Comparison of ENCODE assay signal across 8 mouse cellular contexts in the genomic region with DNA sequence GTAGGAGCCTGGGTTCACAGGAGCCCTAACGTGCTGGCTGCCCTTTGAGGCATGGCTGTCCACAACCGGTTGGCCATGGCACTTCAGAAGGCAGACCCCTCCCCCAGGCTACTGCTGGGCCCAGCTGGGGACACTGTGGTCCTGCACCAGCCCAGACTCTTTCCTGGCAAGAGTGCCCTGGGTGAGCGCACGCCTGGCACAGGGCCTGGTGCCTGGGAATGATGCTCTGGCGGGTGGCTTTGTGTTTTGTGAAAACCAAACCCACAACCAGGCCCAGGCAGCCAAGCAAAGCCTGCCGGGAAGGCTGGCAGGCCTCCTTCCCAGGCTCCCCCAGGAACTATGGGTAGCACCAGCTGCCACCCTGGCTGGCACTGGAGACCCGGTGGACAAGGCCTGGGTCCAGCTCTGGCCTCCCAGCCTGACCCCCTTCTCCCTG.
DNase-seq lines count a peak whose midpoint lies in the region; ATAC-seq lines count a peak whose summit lies in the region.

No protein-coding gene starts in this region.

- peaks cover 12% of the 10 kb centered on the region for H3K9me3 ChIP-seq in liver, embryonic 13.5 days (replicated peaks)
- H3K9me3 ChIP-seq in embryonic facial prominence, embryonic 15.5 days (replicated peaks): no peaks in the 10 kb centered on the region
- no peaks in the 10 kb centered on the region for H3K9me3 ChIP-seq in heart, embryonic 13.5 days
- no peaks in the 10 kb centered on the region for H3K9me3 ChIP-seq in intestine, embryonic 15.5 days

- ATAC-seq in liver, embryonic 13.5 days (ENCODE audit: low read depth): no peak
- peak; percentile 56 for ATAC-seq in embryonic facial prominence, embryonic 15.5 days (ENCODE audit: insufficient number of reproducible peaks, low FRiP score, low TSS enrichment, low read depth)
- no peak for ATAC-seq in heart, embryonic 13.5 days (ENCODE audit: extremely low read depth, insufficient number of reproducible peaks, low FRiP score, low TSS enrichment)
- ATAC-seq in intestine, embryonic 15.5 days: no peak
- ATAC-seq in megakaryocyte, adult 5-6 weeks (ENCODE audit: poor library complexity, severe bottlenecking): no peak

- peak overlapping the region; percentile 36; the same call in 1 of the 2 replicates for H3K9ac ChIP-seq in liver, embryonic 13.5 days
- H3K9ac ChIP-seq in embryonic facial prominence, embryonic 15.5 days: no peak overlapping the region
- 0 out of 2 replicates have a peak overlapping the region, but pooled peaks have one; percentile 17 for H3K9ac ChIP-seq in heart, embryonic 13.5 days
- no peak overlapping the region for H3K9ac ChIP-seq in intestine, embryonic 15.5 days

- H3K27ac ChIP-seq in liver, embryonic 13.5 days: no peak overlapping the region
- 0 out of 2 replicates have a peak overlapping the region, but pooled peaks have one; percentile 11 for H3K27ac ChIP-seq in embryonic facial prominence, embryonic 15.5 days (replicated peaks)
- H3K27ac ChIP-seq in heart, embryonic 13.5 days (replicated peaks): no peak overlapping the region
- H3K27ac ChIP-seq in intestine, embryonic 15.5 days: no peak overlapping the region

- no peaks in the 10 kb centered on the region for H3K36me3 ChIP-seq in liver, embryonic 13.5 days
- H3K36me3 ChIP-seq in embryonic facial prominence, embryonic 15.5 days: no peaks in the 10 kb centered on the region
- H3K36me3 ChIP-seq in heart, embryonic 13.5 days: no peaks in the 10 kb centered on the region
- H3K36me3 ChIP-seq in intestine, embryonic 15.5 days: no peaks in the 10 kb centered on the region

- WGBS in liver, embryonic 13.5 days (ENCODE audit: insufficient replicate concordance): 80% methylated on average over 7 of the region's 7 CpGs
- 53% methylated on average over 7 of the region's 7 CpGs for WGBS in embryonic facial prominence, embryonic 15.5 days
- 69% methylated on average over 7 of the region's 7 CpGs for WGBS in heart, embryonic 13.5 days
- 82% methylated on average over 7 of the region's 7 CpGs for WGBS in intestine, embryonic 15.5 days

- peaks cover 14% of the 10 kb centered on the region; the same call in 1 of the 2 replicates for H3K27me3 ChIP-seq in liver, embryonic 13.5 days
- H3K27me3 ChIP-seq in embryonic facial prominence, embryonic 15.5 days: no peaks in the 10 kb centered on the region
- H3K27me3 ChIP-seq in heart, embryonic 13.5 days (replicated peaks): peaks cover 33% of the 10 kb centered on the region
- no peaks in the 10 kb centered on the region for H3K27me3 ChIP-seq in intestine, embryonic 15.5 days (replicated peaks)

- peaks cover 21% of the 10 kb centered on the region for H3K4me1 ChIP-seq in liver, embryonic 13.5 days (replicated peaks)
- peaks cover 11% of the 10 kb centered on the region for H3K4me1 ChIP-seq in embryonic facial prominence, embryonic 15.5 days
- peaks cover 22% of the 10 kb centered on the region; the same call in 1 of the 2 replicates for H3K4me1 ChIP-seq in heart, embryonic 13.5 days
- 0 out of 2 replicates have a peak, but pooled peaks cover 6% of the 10 kb centered on the region for H3K4me1 ChIP-seq in intestine, embryonic 15.5 days (replicated peaks)

- DNase-seq in liver, embryonic 13.5 days: no peak
- no peak for DNase-seq in liver
- peak; percentile 62 to 79 for DNase-seq in left cerebral cortex, adult 18-20 months (ENCODE audit: low spot score in 2 of 2)
- peak; percentile 83 for DNase-seq in right cerebral cortex, adult 18-20 months

- H3K4me3 ChIP-seq in liver, embryonic 13.5 days (replicated peaks): no peak overlapping the region
- H3K4me3 ChIP-seq in embryonic facial prominence, embryonic 15.5 days (replicated peaks): no peak overlapping the region
- H3K4me3 ChIP-seq in heart, embryonic 13.5 days: no peak overlapping the region
- H3K4me3 ChIP-seq in intestine, embryonic 15.5 days (replicated peaks): no peak overlapping the region

- H3K4me2 ChIP-seq in liver, embryonic 13.5 days: no peak overlapping the region
- H3K4me2 ChIP-seq in embryonic facial prominence, embryonic 15.5 days (replicated peaks): no peak overlapping the region
- no peak overlapping the region for H3K4me2 ChIP-seq in heart, embryonic 13.5 days
- H3K4me2 ChIP-seq in intestine, embryonic 15.5 days (replicated peaks): no peak overlapping the region

Comparison
In these comparisons a context has a peak if more than half of its experiments do, and no peak if none do; other contexts are left out.
1. DNase-seq: peak in left cerebral cortex, adult 18-20 months (2 of 2) and right cerebral cortex, adult 18-20 months (single experiment); none in liver, embryonic 13.5 days (single experiment) and liver (single experiment).
2. H3K9ac ChIP-seq: peak in liver, embryonic 13.5 days (single experiment) and heart, embryonic 13.5 days (single experiment); none in embryonic facial prominence, embryonic 15.5 days (single experiment) and intestine, embryonic 15.5 days (single experiment).